Mouse (Mus musculus): ENCODE measurements around the gene Gm20696.

GRCm38 (mm10) chr6:99427301-99427700 lies 239.3 kb downstream of the Gm20696 start:
- TF ChIP-seq CTCF (IDR thresholded peaks at IDR 0.05; ENCODE audit: extremely low read depth, insufficient read depth, insufficient read length, insufficient replicate concordance): no peak
- TF ChIP-seq POLR2A (IDR thresholded peaks at IDR 0.05; ENCODE audit: low read depth, low read length): no peak
